Comparison of ENCODE assay signal across 13 mouse cellular contexts in genomic region chr2:34783064-34784020, GRCm38 (mm10). TPM values are rescaled to one million over a fixed set of nuclear protein-coding genes. Genes with fewer than 3 reads are reported as not detected.
DNase-seq lines count a peak whose midpoint lies in the region; ATAC-seq and TF ChIP-seq lines count a peak whose summit lies in the region.
"Had no signal": no experiment of that assay in that cellular context is flagged by ENCODE, and none has a peak within 500 bp of the region (broad histone marks: within the 10 kb centered on the region; RNA-seq: fewer than 3 reads in every experiment).

No protein-coding gene starts in this region.

- H3K9me3 ChIP-seq in heart, embryonic 10.5 days, result no peaks in the 10 kb centered on the region
- no peaks in the 10 kb centered on the region for H3K9me3 ChIP-seq in G1E (replicated peaks)
- no peaks in the 10 kb centered on the region for H3K9me3 ChIP-seq in heart, embryonic 16.5 days (replicated peaks; ENCODE audit: control insufficient read depth, low read length)
- no peaks in the 10 kb centered on the region for H3K9me3 ChIP-seq in forebrain, embryonic 11.5 days (ENCODE audit: control insufficient read depth, low read length)

- H3K4me1 ChIP-seq in heart, embryonic 10.5 days, result peaks cover 7% of the 10 kb centered on the region; the same call in 1 of the 2 replicates
- peaks cover 42% of the 10 kb centered on the region for H3K4me1 ChIP-seq in G1E (ENCODE audit: insufficient read depth, low read depth, low read length)
- peaks cover 6% of the 10 kb centered on the region for H3K4me1 ChIP-seq in heart, embryonic 16.5 days (ENCODE audit: control insufficient read depth, insufficient read depth, low read length)
- H3K4me1 ChIP-seq in forebrain, embryonic 11.5 days (replicated peaks; ENCODE audit: control insufficient read depth, insufficient read depth, low read length), result no peaks in the 10 kb centered on the region

- H3K4me3 ChIP-seq in heart, embryonic 10.5 days, result no peak overlapping the region
- H3K4me3 ChIP-seq in G1E (ENCODE audit: low read depth, low read length), result peak overlapping the region; percentile 25; the same call in 1 of the 2 replicates
- H3K4me3 ChIP-seq in heart, embryonic 16.5 days (ENCODE audit: low read length), result no peak overlapping the region
- H3K4me3 ChIP-seq in forebrain, embryonic 11.5 days (ENCODE audit: low read depth, low read length), result no peak overlapping the region

- peaks cover 75% of the 10 kb centered on the region for H3K36me3 ChIP-seq in heart, embryonic 10.5 days
- H3K36me3 ChIP-seq in G1E (replicated peaks), result peaks cover 91% of the 10 kb centered on the region
- H3K36me3 ChIP-seq in heart, embryonic 16.5 days (ENCODE audit: control insufficient read depth, insufficient read depth), result peaks cover 38% of the 10 kb centered on the region
- H3K36me3 ChIP-seq in forebrain, embryonic 11.5 days (ENCODE audit: control insufficient read depth, insufficient read depth, low read length), result peaks cover 12% of the 10 kb centered on the region

- H3K27ac ChIP-seq in heart, embryonic 10.5 days, result peak overlapping the region; percentile 32
- peak overlapping the region; percentile 63 for H3K27ac ChIP-seq in heart, embryonic 16.5 days (ENCODE audit: low read length)
- no peak overlapping the region for H3K27ac ChIP-seq in forebrain, embryonic 11.5 days (ENCODE audit: low read depth, low read length)

- H3K27me3 ChIP-seq in heart, embryonic 10.5 days (ENCODE audit: insufficient read depth, poor library complexity, severe bottlenecking), result no peaks in the 10 kb centered on the region
- no peaks in the 10 kb centered on the region for H3K27me3 ChIP-seq in G1E (ENCODE audit: insufficient read depth, low read length)
- H3K27me3 ChIP-seq in heart, embryonic 16.5 days (ENCODE audit: control insufficient read depth, insufficient read depth, low read length), result no peaks in the 10 kb centered on the region
- H3K27me3 ChIP-seq in forebrain, embryonic 11.5 days (ENCODE audit: control insufficient read depth, insufficient read depth, low read length), result no peaks in the 10 kb centered on the region

- H3K4me2 ChIP-seq in heart, embryonic 16.5 days (ENCODE audit: low read depth, low read length), result 0 out of 2 replicates have a peak overlapping the region, but pooled peaks have one; percentile 10
- H3K4me2 ChIP-seq in forebrain, embryonic 11.5 days (ENCODE audit: low read depth, low read length, severe bottlenecking), result no peak overlapping the region

- intact Hi-C loops in heart, postnatal 14 days (cut with DNase I), result loop anchor here (2.0 to 10.0 kb wide), 4 partner anchors 69 to 321 kb away; partner anchors contain the start of genes AI182371 and Cntrl

- peak; percentile 89 for ATAC-seq in G1E (ENCODE audit: extremely low read depth, insufficient number of reproducible peaks, low FRiP score, poor library complexity, severe bottlenecking)
- ATAC-seq in heart, embryonic 16.5 days (replicated peaks; ENCODE audit: extremely low read depth, insufficient read depth, low FRiP score), result peak; percentile 53
- ATAC-seq in megakaryocyte, adult 5-6 weeks (ENCODE audit: poor library complexity, severe bottlenecking), result peak; percentile 60
- ATAC-seq in forebrain, embryonic 11.5 days (replicated peaks; ENCODE audit: low FRiP score), result no peak

- no peak for TF ChIP-seq CTCF in G1E (IDR thresholded peaks at IDR 0.05; ENCODE audit: low read depth, low read length)

- peak; percentile 93 for DNase-seq in heart, embryonic 10.5 days (ENCODE audit: low spot score)
- no peak for DNase-seq in heart, postnatal 14 days
- peak; percentile 72 for DNase-seq in G1E (ENCODE audit: low spot score)
- DNase-seq in right cerebral cortex, adult 2 months (ENCODE audit: low spot score in 2 of 2), result no peak
- no peak for DNase-seq in forebrain, embryonic 11.5 days (ENCODE audit: low spot score)
- no peak for DNase-seq in urinary bladder, postnatal 36 days (ENCODE audit: low spot score in 2 of 2)
- DNase-seq: cerebellum, adult 11 months; gastrocnemius, postnatal 14 days; layer of hippocampus, postnatal 36 days had no signal

- 50% methylated on average over 14 of the region's 14 CpGs for WGBS in heart, embryonic 10.5 days
- 45% methylated on average over 14 of the region's 14 CpGs for WGBS in heart, embryonic 16.5 days
- 93% methylated on average over 14 of the region's 14 CpGs for WGBS in forebrain, embryonic 11.5 days

- H3K9ac ChIP-seq in heart, embryonic 16.5 days (ENCODE audit: low read length), result no peak overlapping the region
- H3K9ac ChIP-seq in forebrain, embryonic 11.5 days (ENCODE audit: low read length), result no peak overlapping the region

RNA-seq across cellular contexts. Expression of gene Hspa5, which starts 11.6 kb away (rescaled TPM):
- 1,119 and 1,337 TPM in 2 replicates for polyA plus RNA-seq in heart, embryonic 10.5 days (2016; fragmentation: Nextera tagmentation; extraction: Ambion mirVana)
- total RNA-seq in heart, postnatal 14 days (2021), result 100 to 1,000 TPM; 383 to 477 TPM
- total RNA-seq in G1E (2014; fragmentation: Nextera tagmentation), result 117 and 127 TPM in 2 replicates
- 337 and 367 TPM in 2 replicates for total RNA-seq in G1E (2017)
- 48.4 and 59.2 TPM in 2 replicates for polyA plus RNA-seq in G1E (2012)
- 630 and 742 TPM in 2 replicates for polyA plus RNA-seq in heart, embryonic 16.5 days (2015; fragmentation: Nextera tagmentation; extraction: Ambion mirVana)
- total RNA-seq in megakaryocyte, adult 5-6 weeks (2015), result 189 and 204 TPM in 2 replicates
- total RNA-seq in megakaryocyte, adult 5-6 weeks (2017), result 538 and 554 TPM in 2 replicates
- 731 and 789 TPM in 2 replicates for polyA plus RNA-seq in forebrain, embryonic 11.5 days (2014; fragmentation: Nextera tagmentation; extraction: Ambion mirVana)

RNA-seq across cellular contexts. Expression of gene Rabepk, which starts 16.4 kb away (rescaled TPM):
- polyA plus RNA-seq in heart, embryonic 10.5 days (2016; fragmentation: Nextera tagmentation; extraction: Ambion mirVana), result 39.3 and 40.2 TPM in 2 replicates
- total RNA-seq in heart, postnatal 14 days (2021), result 10 to 100 TPM in 1 of 2 experiments, 1 to 10 TPM in 1; 9.3 to 13.1 TPM
- total RNA-seq in G1E (2014; fragmentation: Nextera tagmentation), result 16.0 and 21.1 TPM in 2 replicates
- 31.8 and 36.9 TPM in 2 replicates for total RNA-seq in G1E (2017)
- 9.1 and 11.6 TPM in 2 replicates for polyA plus RNA-seq in G1E (2012)
- polyA plus RNA-seq in heart, embryonic 16.5 days (2015; fragmentation: Nextera tagmentation; extraction: Ambion mirVana), result 26.3 and 26.9 TPM in 2 replicates
- total RNA-seq in megakaryocyte, adult 5-6 weeks (2015), result 6.7 and 11.4 TPM in 2 replicates
- 18.5 and 22.8 TPM in 2 replicates for total RNA-seq in megakaryocyte, adult 5-6 weeks (2017)
- 29.9 and 33.7 TPM in 2 replicates for polyA plus RNA-seq in forebrain, embryonic 11.5 days (2014; fragmentation: Nextera tagmentation; extraction: Ambion mirVana)

RNA-seq across cellular contexts. Expression of gene Gapvd1, which starts 28.3 kb away (rescaled TPM):
- 63.7 and 80.0 TPM in 2 replicates for polyA plus RNA-seq in heart, embryonic 10.5 days (2016; fragmentation: Nextera tagmentation; extraction: Ambion mirVana)
- 10 to 100 TPM; 43.8 to 45.4 TPM for total RNA-seq in heart, postnatal 14 days (2021)
- total RNA-seq in G1E (2014; fragmentation: Nextera tagmentation) (89.2 and 102 TPM in 2 replicates), G1E (2017) (83.0 and 95.0 TPM in 2 replicates)
- 16.6 and 23.5 TPM in 2 replicates for polyA plus RNA-seq in G1E (2012)
- 61.2 and 62.7 TPM in 2 replicates for polyA plus RNA-seq in heart, embryonic 16.5 days (2015; fragmentation: Nextera tagmentation; extraction: Ambion mirVana)
- 35.0 and 39.1 TPM in 2 replicates for total RNA-seq in megakaryocyte, adult 5-6 weeks (2015)
- 58.9 and 59.3 TPM in 2 replicates for total RNA-seq in megakaryocyte, adult 5-6 weeks (2017)
- polyA plus RNA-seq in forebrain, embryonic 11.5 days (2014; fragmentation: Nextera tagmentation; extraction: Ambion mirVana), result 103 and 106 TPM in 2 replicates

RNA-seq across cellular contexts. Expression of gene Fbxw2, which starts 42.8 kb away (rescaled TPM):
- polyA plus RNA-seq in heart, embryonic 10.5 days (2016; fragmentation: Nextera tagmentation; extraction: Ambion mirVana), result 60.1 and 74.5 TPM in 2 replicates
- 10 to 100 TPM; 60.1 to 61.1 TPM for total RNA-seq in heart, postnatal 14 days (2021)
- total RNA-seq in G1E (2014; fragmentation: Nextera tagmentation) (60.0 and 74.7 TPM in 2 replicates), G1E (2017) (99.5 and 104 TPM in 2 replicates)
- 22.7 and 26.1 TPM in 2 replicates for polyA plus RNA-seq in G1E (2012)
- 64.5 and 71.1 TPM in 2 replicates for polyA plus RNA-seq in heart, embryonic 16.5 days (2015; fragmentation: Nextera tagmentation; extraction: Ambion mirVana)
- 48.9 and 56.0 TPM in 2 replicates for total RNA-seq in megakaryocyte, adult 5-6 weeks (2015)
- total RNA-seq in megakaryocyte, adult 5-6 weeks (2017), result 66.2 TPM in 2 replicates
- polyA plus RNA-seq in forebrain, embryonic 11.5 days (2014; fragmentation: Nextera tagmentation; extraction: Ambion mirVana), result 81.2 and 82.4 TPM in 2 replicates

RNA-seq across cellular contexts. Expression of gene Gm34653, which starts 49.5 kb away (rescaled TPM):
- polyA plus RNA-seq in heart, embryonic 10.5 days (2016; fragmentation: Nextera tagmentation; extraction: Ambion mirVana), result not detected in 2 replicates
- total RNA-seq in heart, postnatal 14 days (2021), result not detected
- total RNA-seq in G1E (2014; fragmentation: Nextera tagmentation) (0.58 TPM in 1 of 2 replicates, not detected in the other), G1E (2017) (0.38 and 0.46 TPM in 2 replicates)
- polyA plus RNA-seq in G1E (2012), result not detected in 2 replicates
- not detected in 2 replicates for polyA plus RNA-seq in heart, embryonic 16.5 days (2015; fragmentation: Nextera tagmentation; extraction: Ambion mirVana)
- not detected in 2 replicates for total RNA-seq in megakaryocyte, adult 5-6 weeks (2015)
- total RNA-seq in megakaryocyte, adult 5-6 weeks (2017), result not detected in 2 replicates
- not detected in 2 replicates for polyA plus RNA-seq in forebrain, embryonic 11.5 days (2014; fragmentation: Nextera tagmentation; extraction: Ambion mirVana)
- total RNA-seq: layer of hippocampus, postnatal 36 days had no signal
- polyA plus RNA-seq: kidney, adult 2 months; liver, adult 2 months had no signal

Comparison
In these comparisons a context has a peak if more than half of its experiments do, and no peak if none do; other contexts are left out.
1. DNase-seq: peak in heart, embryonic 10.5 days (single experiment) and G1E (single experiment); none in heart, postnatal 14 days (0 of 2), right cerebral cortex, adult 2 months (0 of 2), forebrain, embryonic 11.5 days (single experiment) and urinary bladder, postnatal 36 days (0 of 2).
2. RNA of gene Hspa5, which starts 11.6 kb away (polyA plus RNA-seq): 1,119 to 1,337 TPM in heart, embryonic 10.5 days, 731 to 789 TPM in forebrain, embryonic 11.5 days and 630 to 742 TPM in heart, embryonic 16.5 days; 48.4 to 59.2 TPM in G1E; every median in the first group is over 10 times any median in the second.